Mouse (Mus musculus) CH12.LX (cell line): ENCODE results near the gene C3.

Experiments
- EP300 ChIP-seq: IDR thresholded peaks from 2 replicates; pipeline ENCODE4 v1.6.1; 2011; ENCODE audit warnings: low read length, improper control_type of control experiment
- MAZ ChIP-seq: IDR thresholded peaks from 2 replicates; pipeline ENCODE4 v1.6.1; 2012; ENCODE audit warnings: low read depth, mild to moderate bottlenecking, inconsistent platforms, low read length, improper control_type of control experiment, moderate library complexity
- NELFE ChIP-seq: IDR thresholded peaks from 2 replicates; pipeline ENCODE4 v1.6.1; 2011; ENCODE audit warnings: low read depth, low read length, improper control_type of control experiment

DNA sequence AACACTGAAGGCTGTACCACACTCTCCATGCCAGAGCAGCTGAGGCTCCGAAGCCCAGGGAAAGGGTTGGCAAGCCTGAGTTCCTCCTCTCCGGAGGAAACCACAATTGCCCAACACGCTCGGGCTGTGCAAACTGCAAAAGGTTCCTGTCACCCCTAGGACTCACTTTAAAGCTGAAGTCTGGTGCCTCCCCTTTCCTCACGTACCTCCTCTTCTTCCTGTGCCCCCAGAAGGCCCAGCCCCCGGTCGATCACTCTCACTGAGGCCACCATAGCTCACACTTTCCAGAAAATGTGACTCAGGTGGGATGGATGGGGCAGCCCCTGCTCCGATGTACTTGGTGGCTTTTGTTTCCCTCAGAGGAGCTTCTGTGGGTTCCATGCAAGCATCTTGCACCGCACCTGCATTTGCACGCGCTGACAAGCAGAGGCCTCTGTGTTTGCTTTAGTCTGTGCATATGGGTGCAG, 33.9 kb downstream of the C3 start, which contains the start of gene Tnfsf14:
- TF ChIP-seq NELFE (peak; percentile 55; the same call in 1 of the 2 replicates), EP300 (peak; percentile 87), MAZ (peak; percentile 92)
